Mouse (Mus musculus): Measurements from ENCODE around the gene Slc9a9. TPM values are rescaled to one million over a fixed set of nuclear protein-coding genes. Genes with fewer than 3 reads are reported as not detected.

Slc9a9 gene
- polyA plus RNA-seq, 1 experiment = 0.69 TPM

DNA sequence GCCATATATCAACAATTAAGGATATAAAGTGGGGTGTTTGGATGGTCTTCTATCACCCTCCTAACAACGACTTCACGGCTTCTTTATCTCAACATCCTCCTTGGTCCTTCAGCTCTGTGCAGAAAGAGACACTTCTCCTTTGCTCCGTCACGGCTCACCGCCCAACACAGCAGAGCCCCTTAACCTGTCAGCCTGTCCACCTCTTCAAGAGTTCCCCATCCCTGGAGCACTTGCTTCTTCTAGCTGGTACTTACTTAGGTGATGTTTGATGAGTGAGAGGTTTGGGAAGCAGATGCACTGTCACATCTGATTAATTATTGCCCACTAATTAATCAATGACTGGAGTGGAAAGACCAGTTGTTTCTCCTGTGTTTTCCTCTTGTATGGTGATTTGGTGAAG is 213.7 kb downstream of the Slc9a9 start:
- Histone ChIP-seq H3K4me3 (ENCODE audit: control insufficient read depth, low read depth, low read length) (no peak overlapping the region), H3K27ac (ENCODE audit: control insufficient read depth, insufficient read depth, low read depth, low read length) (no peak overlapping the region), H3K36me3 (ENCODE audit: control insufficient read depth, insufficient read depth, low read length) (no peaks in the 10 kb centered on the region), H3K27me3 (ENCODE audit: control insufficient read depth, insufficient read depth, low read length) (no peaks in the 10 kb centered on the region), H3K4me1 (ENCODE audit: control insufficient read depth, insufficient read depth, low read length) (no peaks in the 10 kb centered on the region; the same call in 1 of the 2 replicates)
- TF ChIP-seq CTCF (IDR thresholded peaks at IDR 0.05; ENCODE audit: control insufficient read depth, insufficient read depth, insufficient replicate concordance, low read depth, low read length) (no peak), POLR2A (IDR thresholded peaks at IDR 0.05; ENCODE audit: control insufficient read depth, low read depth, low read length) (no peak)

GRCm38 (mm10) chr9:94885151-94885550 is 215.4 kb downstream of the Slc9a9 start:
- no peaks in the 10 kb centered on the region for H3K36me3 ChIP-seq (ENCODE audit: control insufficient read depth, insufficient read depth, low read length)
- no peak overlapping the region for H3K27ac ChIP-seq (ENCODE audit: control insufficient read depth, insufficient read depth, low read depth, low read length)
- no peaks in the 10 kb centered on the region; the same call in 1 of the 2 replicates for H3K4me1 ChIP-seq (ENCODE audit: control insufficient read depth, insufficient read depth, low read length)
- TF ChIP-seq POLR2A (IDR thresholded peaks at IDR 0.05; ENCODE audit: control insufficient read depth, low read depth, low read length) (no peak), CTCF (IDR thresholded peaks at IDR 0.05; ENCODE audit: control insufficient read depth, insufficient read depth, insufficient replicate concordance, low read depth, low read length) (no peak)
- H3K27me3 ChIP-seq (ENCODE audit: control insufficient read depth, insufficient read depth, low read length) = no peaks in the 10 kb centered on the region
- H3K4me3 ChIP-seq (ENCODE audit: control insufficient read depth, low read depth, low read length) = no peak overlapping the region

GRCm38 (mm10) chr9:94889647-94890046 is 219.9 kb downstream of the Slc9a9 start:
- Histone ChIP-seq H3K4me3 (ENCODE audit: control insufficient read depth, low read depth, low read length) (no peak overlapping the region), H3K36me3 (ENCODE audit: control insufficient read depth, insufficient read depth, low read length) (no peaks in the 10 kb centered on the region), H3K27ac (ENCODE audit: control insufficient read depth, insufficient read depth, low read depth, low read length) (no peak overlapping the region), H3K27me3 (ENCODE audit: control insufficient read depth, insufficient read depth, low read length) (no peaks in the 10 kb centered on the region), H3K4me1 (ENCODE audit: control insufficient read depth, insufficient read depth, low read length) (no peaks in the 10 kb centered on the region; the same call in 1 of the 2 replicates)
- TF ChIP-seq CTCF (IDR thresholded peaks at IDR 0.05; ENCODE audit: control insufficient read depth, insufficient read depth, insufficient replicate concordance, low read depth, low read length) (no peak), POLR2A (IDR thresholded peaks at IDR 0.05; ENCODE audit: control insufficient read depth, low read depth, low read length) (no peak)

DNA sequence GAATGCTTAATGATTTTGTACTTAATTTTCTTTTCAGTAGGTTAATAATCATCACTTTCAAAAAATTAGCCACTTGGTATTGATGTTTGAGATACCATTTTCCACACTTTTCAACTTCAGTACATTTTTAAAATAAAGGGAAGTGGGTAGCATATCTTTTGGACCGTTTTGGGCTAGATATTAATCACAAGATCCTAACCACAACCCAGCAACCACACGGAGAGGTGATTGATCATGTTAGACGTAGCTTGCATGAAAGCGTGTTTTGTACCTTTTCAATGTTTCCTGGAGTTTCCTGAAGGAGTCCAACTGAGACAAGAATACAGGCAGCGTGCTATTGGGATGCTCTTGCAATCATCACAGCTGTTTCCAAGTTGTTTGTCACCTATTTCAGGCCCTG is 226.2 kb downstream of the Slc9a9 start:
- Histone ChIP-seq H3K4me1 (ENCODE audit: control insufficient read depth, insufficient read depth, low read length) (no peaks in the 10 kb centered on the region), H3K4me3 (ENCODE audit: control insufficient read depth, low read depth, low read length) (no peak overlapping the region), H3K27me3 (ENCODE audit: control insufficient read depth, insufficient read depth, low read length) (no peaks in the 10 kb centered on the region), H3K36me3 (ENCODE audit: control insufficient read depth, insufficient read depth, low read length) (no peaks in the 10 kb centered on the region), H3K27ac (ENCODE audit: control insufficient read depth, insufficient read depth, low read depth, low read length) (no peak overlapping the region)
- TF ChIP-seq CTCF (IDR thresholded peaks at IDR 0.05; ENCODE audit: control insufficient read depth, insufficient read depth, insufficient replicate concordance, low read depth, low read length) (no peak), POLR2A (IDR thresholded peaks at IDR 0.05; ENCODE audit: control insufficient read depth, low read depth, low read length) (no peak)

DNA sequence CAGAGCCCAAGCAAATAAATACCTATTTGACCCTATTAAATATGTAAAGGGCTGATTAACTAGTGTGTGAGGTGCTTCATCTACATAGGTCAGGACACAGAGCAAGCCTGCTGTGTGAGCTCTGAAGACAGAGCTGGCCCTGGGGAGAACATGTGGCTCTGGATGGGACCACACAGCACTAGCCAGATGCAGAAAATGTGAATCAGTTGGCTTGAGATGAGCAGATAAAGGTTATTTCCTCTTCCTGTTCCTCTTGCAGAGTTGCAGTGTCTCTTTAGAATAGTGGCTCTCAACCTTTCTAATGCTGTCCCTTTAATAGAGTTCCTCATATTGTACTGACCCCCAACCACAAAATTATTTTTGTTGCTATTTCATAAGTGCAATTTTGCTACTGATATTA is 234.5 kb downstream of the Slc9a9 start:
- no peaks in the 10 kb centered on the region for H3K27me3 ChIP-seq (ENCODE audit: control insufficient read depth, insufficient read depth, low read length)
- TF ChIP-seq POLR2A (IDR thresholded peaks at IDR 0.05; ENCODE audit: control insufficient read depth, low read depth, low read length) = no peak
- TF ChIP-seq CTCF (IDR thresholded peaks at IDR 0.05; ENCODE audit: control insufficient read depth, insufficient read depth, insufficient replicate concordance, low read depth, low read length) = no peak
- H3K36me3 ChIP-seq (ENCODE audit: control insufficient read depth, insufficient read depth, low read length) = no peaks in the 10 kb centered on the region
- H3K4me3 ChIP-seq (ENCODE audit: control insufficient read depth, low read depth, low read length) = no peak overlapping the region
- no peak overlapping the region for H3K27ac ChIP-seq (ENCODE audit: control insufficient read depth, insufficient read depth, low read depth, low read length)
- no peaks in the 10 kb centered on the region for H3K4me1 ChIP-seq (ENCODE audit: control insufficient read depth, insufficient read depth, low read length)

- H3K4me1 ChIP-seq (ENCODE audit: control insufficient read depth, insufficient read depth, low read length) = no peaks in the 10 kb centered on the region
- H3K27ac ChIP-seq (ENCODE audit: control insufficient read depth, insufficient read depth, low read depth, low read length) = no peak overlapping the region
- TF ChIP-seq POLR2A (IDR thresholded peaks at IDR 0.05; ENCODE audit: control insufficient read depth, low read depth, low read length) (no peak), CTCF (IDR thresholded peaks at IDR 0.05; ENCODE audit: control insufficient read depth, insufficient read depth, insufficient replicate concordance, low read depth, low read length) (no peak)
- H3K36me3 ChIP-seq (ENCODE audit: control insufficient read depth, insufficient read depth, low read length) = no peaks in the 10 kb centered on the region
- no peaks in the 10 kb centered on the region for H3K27me3 ChIP-seq (ENCODE audit: control insufficient read depth, insufficient read depth, low read length)
- no peak overlapping the region for H3K4me3 ChIP-seq (ENCODE audit: control insufficient read depth, low read depth, low read length)
These were observed 237.4 kb downstream of the Slc9a9 start for GRCm38 (mm10) chr9:94907020-94907610.

DNA sequence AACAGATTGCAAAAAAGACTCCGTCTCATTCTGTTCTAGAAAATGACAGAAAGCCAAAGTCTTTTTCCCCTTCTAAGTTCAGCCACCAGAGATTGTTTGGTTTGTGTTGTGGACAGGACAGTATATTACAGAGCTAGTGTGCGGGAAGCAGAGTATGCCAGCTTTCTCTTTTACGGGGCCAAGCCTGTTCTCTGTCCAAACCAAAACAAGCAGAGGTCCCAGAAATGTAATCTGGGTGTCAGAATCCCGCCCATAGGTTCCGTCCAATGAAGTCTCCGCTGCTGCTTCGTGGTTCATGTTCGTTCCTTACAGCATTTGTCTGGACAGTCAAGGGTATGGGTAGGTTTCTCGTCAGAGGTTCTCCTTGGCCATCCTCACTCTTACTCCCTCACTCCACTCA is 242.4 kb downstream of the Slc9a9 start:
- no peak for TF ChIP-seq POLR2A (IDR thresholded peaks at IDR 0.05; ENCODE audit: control insufficient read depth, low read depth, low read length)
- TF ChIP-seq CTCF (IDR thresholded peaks at IDR 0.05; ENCODE audit: control insufficient read depth, insufficient read depth, insufficient replicate concordance, low read depth, low read length) = no peak
- Histone ChIP-seq H3K4me1 (ENCODE audit: control insufficient read depth, insufficient read depth, low read length) (no peaks in the 10 kb centered on the region), H3K4me3 (ENCODE audit: control insufficient read depth, low read depth, low read length) (no peak overlapping the region), H3K27ac (ENCODE audit: control insufficient read depth, insufficient read depth, low read depth, low read length) (no peak overlapping the region), H3K36me3 (ENCODE audit: control insufficient read depth, insufficient read depth, low read length) (no peaks in the 10 kb centered on the region), H3K27me3 (ENCODE audit: control insufficient read depth, insufficient read depth, low read length) (no peaks in the 10 kb centered on the region)
